Mouse (Mus musculus) cerebellum, adult (tissue): ENCODE measurements around the gene Gm28042.

ENCODE experiments used
- ATAC-seq: cut with Nextera tagmentation; 2 replicates; pipeline ENCODE4 v1.9.2; 2017; ENCODE audit warnings: mild to moderate bottlenecking, moderate library complexity, mixed read lengths; ENCODE audit not compliant: insufficient number of reproducible peaks, low FRiP score, low TSS enrichment

Gene Gm28042

DNA sequence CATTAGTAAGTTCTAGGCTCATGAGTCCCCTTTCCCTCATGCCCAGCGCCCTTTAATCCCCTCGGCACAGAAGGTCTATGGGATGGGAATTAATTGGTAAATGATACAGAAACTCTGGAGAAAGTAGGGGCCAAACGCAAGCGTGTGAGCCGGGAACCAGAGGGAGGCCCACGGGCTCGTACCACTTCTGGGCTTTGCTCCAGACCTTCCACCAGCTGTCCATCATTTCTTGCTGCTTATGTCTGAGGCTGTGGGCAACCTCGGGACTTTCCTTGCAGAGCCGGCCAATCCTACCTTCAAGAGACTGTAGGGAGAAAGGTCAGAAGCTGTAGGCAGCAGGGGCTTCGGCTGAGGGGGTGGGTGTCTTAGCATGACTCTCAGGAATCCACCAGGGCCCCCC is 28.6 kb downstream of the Gm28042 start:
- ATAC-seq, result no peak

DNA sequence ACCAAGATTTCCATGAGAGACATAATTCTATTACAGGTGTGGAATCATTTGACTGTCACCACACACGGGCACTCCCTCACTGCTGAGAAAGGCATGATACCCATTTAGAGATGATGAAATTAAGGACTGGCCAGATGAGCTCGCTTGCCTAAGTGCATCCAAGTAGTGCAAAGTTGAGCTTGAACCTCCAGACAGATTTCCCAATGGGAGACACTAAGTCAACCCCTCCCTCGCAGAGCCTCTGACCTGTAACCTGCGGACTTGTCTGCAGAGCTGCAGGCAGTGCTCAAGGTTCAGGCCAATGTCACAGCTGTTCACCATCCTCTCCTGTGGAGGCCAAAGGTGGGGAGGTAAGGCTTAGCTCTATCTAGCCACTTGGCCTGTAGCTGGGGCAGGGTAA is 31.5 kb downstream of the Gm28042 start:
- no peak for ATAC-seq

DNA sequence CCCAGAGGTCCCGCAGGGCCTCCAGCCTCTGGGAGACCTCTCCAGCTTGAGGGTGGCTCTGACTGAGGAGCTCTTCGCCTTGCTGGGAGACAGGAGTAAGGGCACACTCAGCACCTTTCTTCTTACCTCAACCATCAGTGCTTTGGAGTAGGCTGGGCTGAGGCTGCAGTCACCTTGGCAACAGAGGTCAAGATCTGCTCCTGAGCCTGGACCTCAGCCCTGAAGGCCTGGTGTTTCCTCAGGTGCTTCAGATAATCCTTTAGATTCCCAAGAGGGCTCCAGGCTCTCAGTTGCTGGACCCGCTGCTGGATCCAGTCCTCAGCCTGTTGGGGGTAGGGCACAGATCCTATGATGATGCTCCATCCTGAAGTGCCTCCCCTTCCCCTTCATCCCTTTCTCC is 32.2 kb downstream of the Gm28042 start:
- ATAC-seq, result no peak

DNA sequence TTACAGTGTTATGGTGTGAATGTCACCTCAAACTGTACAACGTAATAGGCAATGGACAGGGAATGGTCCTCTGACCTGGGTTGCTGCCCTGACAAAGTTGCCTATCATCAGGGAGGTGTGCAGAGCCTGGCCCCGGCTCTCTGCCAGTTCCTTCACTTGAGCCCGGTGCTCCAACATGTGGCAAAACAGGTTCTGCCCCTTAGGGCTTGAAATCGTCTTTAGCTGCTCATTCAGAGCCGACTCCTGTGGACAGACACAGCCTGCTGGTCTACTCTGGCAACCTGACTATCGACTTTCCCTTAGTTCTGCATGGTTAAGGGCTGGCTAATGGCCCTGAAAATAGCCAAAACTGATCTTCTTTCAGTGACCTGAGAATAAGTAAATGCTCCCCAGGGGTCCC is 32.9 kb downstream of the Gm28042 start:
- ATAC-seq, result no peak

DNA sequence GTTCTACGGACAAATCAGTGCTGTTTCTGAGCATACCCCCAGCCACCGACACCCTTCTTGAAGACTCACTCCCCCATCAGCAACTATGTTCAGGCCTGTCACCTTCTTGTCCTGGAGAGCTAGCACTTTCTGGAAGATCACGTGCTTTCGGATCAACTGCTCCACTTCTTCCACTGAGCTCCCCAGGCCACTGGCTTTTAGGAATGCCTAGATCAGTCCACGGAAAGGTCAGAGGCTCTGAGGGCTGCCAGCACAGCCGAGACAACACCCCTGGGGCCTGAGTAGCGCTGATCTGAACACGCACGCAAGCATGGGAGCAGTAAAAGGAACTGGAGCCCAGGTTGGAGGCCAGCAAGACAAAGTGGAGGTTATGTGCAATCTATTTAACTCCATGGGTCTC is 33.4 kb downstream of the Gm28042 start:
- no peak for ATAC-seq

DNA sequence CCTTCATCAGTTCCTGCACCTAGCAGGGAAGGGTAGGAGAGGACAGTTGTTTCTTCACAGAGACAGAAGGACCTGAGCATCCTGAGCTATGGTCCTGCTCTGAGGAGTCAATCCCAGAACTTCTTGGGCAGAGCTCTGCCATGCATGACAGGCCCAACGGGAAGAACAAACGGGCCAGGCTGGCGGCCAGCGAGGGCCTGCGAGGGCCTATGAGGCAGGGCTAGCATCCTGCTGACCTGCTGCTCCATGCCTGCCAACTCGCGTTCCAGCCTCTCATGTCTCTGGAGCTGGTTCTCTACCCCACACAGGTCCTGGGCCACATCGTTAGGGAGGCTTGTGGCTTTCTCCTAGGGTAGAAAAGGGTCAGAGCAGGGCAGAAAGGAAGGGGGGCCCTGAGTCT is 35.0 kb downstream of the Gm28042 start:
- ATAC-seq, result no peak

DNA sequence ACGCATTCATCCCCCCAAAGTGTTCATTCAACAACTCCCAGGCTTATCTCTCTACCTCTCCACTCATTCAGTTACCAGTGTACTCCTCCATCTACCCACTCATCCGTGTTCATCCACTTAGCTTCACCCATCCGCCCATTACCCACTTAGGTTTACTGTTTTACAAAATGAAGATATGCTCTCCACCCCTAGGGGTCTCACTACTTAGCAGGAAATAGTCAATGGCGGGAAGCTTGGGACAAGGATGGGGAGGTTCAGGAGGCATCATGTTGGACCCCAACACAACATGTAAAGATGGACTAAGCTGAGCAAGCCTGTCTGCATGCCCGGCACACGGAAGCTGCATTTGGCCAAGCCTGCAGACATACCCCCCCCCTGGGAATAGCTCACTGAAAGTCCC is 37.3 kb downstream of the Gm28042 start:
- no peak for ATAC-seq

DNA sequence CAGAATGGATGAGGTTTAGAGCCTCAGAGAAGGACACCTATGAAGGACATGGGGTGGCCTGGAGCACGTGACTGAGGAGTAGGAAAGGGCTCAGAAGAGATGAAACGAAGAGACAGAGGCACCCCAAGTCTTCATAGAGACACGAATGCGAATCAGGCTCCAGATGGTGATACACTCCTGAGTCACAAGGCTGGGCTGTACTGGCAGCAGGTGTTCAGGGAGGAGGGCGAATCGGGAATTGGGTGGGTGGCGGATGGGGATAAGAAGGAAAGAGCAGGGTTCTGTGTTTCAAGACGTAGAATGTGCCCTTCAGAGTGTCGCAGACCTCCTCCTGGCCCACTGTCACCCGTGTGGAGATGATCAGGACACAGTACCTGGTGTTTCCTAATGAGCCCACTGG is 38.0 kb downstream of the Gm28042 start:
- ATAC-seq, result no peak

DNA sequence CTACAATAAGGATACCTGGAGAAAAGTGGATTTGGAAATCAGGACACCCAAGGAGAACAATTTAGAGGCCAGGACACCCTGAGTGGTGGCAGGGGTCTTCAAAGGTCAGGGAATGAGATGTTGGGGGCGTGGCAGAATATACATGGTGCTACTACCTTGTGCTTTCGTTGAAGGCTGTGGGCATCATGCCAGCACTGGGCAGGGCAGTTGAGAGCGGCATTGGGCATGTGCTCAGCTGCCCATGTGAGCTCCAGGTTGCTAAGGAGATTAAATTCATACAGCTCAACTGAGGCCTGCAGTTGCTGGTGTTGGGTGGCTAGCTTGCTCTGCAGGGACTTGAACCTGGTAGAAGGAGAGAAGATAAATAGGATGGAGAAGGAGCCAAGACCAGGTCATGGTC is 38.9 kb downstream of the Gm28042 start:
- ATAC-seq, result no peak

DNA sequence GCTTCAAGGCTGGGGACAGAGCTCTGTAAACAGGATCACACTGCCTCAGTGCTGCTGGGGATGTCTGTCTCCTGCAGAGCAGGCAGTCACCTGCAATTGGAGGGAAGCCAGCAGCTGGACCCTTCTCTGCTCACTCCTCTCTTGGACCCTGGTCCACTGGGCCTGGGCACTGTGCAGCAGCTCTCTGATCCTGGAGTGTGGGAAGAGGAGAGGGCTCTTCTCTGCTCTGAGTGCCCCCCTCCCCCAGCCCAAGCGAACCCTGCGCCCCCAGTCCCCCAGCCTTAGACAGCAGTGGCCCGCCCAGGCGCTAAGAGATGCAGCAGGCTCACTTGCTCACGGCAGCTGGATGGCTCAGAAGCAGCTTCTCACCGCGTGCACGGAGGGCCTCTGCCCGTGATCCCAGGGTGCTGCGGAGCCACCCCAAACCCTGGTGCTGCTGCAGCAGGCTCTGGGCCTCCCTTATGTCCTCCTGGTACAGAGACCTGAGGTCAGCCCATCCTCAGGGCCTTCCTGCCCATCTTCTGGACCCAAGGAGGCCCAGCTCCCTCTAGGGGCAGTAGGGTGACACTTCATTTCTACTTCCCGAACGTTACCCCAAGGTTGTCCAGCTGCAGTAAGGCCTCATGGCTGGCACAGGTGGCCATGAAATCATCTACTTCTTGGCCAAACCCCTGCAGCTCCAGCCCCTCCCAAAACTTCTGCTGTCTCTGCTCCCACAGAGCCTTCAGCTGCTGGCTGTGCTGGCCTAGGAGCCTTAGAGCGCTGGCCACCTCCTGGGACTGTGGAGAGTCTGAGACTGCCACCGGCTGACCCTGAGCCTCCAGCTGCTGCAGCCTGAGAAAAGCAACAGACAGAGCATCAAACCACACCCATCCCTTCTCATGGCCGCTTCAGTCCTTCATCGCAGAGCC is 41.5 kb downstream of the Gm28042 start:
- peak; percentile 47; the same call in 1 of the 2 replicates for ATAC-seq

DNA sequence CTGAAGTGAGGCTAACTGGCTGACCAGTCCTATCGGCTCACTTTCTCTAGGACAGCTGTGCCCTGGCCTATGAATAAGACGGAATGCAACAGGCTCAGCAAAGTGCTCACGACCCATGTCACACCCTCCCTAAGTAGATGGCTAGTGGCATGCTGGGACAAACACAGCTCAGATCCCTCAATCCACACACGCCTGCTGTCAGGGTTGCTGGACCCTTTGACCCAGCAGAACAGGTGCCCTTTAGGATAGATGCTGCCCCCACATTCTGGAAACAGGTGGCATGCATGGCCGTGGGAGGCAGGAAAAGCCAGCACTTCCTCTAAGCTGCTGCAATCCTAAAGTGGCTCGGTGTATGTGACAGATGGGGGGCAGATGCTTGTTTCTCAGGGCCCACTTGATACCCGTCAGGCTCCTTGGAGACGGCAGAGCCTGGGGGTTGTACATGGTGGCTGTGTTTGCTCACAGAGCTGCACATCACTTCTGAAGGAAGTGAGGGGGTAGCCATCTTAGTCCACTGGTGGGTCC is 42.2 kb downstream of the Gm28042 start:
- ATAC-seq, result no peak

DNA sequence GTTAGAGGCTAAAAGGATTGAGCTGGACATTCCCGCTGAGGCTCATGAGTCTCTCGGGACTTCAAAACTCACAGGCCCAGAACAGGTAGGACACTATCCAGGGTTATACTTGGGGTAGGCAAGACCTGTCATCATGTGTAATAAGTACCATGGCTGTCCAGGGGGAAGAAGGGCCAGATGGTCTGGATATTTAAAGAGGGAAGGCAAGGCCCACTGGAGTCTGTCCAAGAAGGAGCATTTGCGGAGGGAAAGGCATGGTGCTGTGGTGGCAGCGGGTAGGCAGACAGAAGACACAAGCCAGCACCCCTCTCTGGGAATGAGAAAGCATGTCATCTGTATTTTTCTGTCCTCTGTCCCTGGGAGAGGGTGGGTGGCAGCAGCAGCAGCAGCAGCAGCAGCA is 46.8 kb downstream of the Gm28042 start:
- no peak for ATAC-seq

DNA sequence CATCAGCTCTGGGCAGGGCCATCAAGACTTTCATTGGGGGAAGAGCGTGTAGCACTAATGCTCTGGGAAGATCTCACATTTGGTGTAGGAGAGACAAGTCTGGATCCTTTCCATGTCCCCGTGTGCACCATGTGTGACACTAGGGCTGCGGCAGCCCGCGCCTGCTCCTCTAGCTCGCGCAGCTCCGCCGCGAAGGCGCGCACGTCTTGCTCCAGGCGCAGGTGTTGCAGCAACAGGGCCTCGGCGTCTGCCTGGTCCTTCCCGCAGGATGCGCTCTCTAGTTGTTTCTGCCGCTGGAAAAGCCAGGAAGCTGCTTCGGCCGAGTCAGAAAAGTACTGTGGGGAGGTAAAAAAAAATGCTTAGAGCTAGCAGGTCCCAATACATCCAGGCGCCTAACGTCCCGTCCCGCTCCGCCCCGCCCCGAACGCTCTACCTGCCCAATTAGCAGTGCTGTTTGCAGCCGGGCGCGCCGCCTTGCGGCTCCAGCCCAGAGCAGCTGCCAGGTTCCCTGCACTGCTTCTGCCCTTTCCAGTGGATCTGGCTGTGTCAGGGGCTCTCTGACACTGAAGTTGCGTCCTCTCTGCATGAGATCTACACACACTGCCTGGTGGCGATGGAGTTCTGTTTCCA is 48.9 kb downstream of the Gm28042 start:
- ATAC-seq, result peak; percentile 67

DNA sequence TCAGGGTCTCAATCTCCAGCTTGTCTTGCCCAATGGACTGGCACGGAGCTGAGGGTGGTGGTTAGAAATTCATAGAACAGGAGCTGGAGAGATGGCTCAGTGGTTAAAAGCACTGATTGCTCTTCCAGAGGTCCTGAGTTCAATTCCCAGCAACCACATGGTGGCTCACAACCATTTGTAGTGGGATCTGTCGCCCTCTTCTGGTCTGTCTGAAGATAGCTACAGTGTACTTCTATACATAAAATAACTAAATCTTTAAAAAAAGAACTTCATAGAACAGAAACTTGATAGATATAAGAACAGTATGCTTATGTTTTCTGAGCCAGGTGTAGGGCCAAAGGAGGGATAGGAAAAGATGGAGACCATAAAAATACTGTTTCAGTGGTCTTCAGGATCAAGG is 55.1 kb downstream of the Gm28042 start:
- no peak for ATAC-seq

DNA sequence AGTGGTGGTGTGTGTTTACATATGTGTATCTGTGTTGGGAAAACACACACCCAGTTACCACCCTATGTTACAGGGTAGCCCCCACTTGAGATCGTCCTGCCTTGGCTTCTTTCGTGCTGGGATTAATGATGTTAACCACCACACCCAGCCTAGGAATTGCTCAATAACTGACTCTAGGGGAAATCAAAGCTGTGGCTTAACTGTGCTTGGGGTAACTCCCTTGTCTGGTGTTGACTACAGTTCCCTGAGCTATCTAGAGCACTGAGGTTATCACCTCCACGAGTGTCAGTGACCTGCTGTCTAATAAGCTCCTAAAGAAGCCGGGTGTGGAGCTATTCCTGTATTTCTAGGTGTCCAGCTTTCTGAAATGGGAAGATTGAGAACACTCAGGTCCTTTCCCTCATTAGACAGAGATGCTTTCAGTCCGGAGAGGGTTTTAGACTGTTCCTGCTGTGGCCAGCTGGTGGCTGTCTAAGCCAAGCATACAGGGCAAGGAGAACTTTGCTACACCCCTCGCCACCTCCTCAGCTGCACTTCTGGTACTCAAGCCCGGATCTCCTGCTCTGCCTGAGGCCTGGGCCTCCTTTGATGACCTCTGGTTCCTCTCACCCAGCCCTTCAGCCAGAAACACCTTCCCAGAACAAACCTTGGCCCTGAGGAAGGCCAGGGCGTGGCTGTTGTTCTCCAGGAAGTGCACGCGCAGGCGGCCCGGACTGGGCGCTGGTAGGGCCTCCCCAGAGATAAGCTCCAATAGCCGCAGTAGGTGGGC is 57.5 kb downstream of the Gm28042 start:
- ATAC-seq, result no peak

DNA sequence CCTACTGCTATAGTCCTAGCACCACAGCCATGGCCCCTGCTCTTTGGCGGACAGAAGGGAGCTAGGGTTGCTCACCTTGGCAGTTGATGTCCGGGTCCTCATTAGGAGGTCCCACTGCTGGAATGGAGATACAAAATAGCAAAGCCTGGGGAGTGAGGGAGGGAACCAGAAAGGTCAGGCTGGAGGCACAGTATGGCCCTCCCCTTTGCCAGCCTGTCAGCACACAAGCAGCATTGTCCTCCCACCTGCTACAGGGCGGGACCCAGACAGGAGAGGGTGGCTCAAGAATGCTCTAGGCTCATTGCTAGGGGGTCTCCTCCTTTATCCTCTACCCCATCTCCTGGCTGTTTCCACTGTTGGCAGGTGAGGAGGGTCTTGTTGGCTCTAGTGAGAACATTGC is 58.7 kb downstream of the Gm28042 start:
- no peak for ATAC-seq

DNA sequence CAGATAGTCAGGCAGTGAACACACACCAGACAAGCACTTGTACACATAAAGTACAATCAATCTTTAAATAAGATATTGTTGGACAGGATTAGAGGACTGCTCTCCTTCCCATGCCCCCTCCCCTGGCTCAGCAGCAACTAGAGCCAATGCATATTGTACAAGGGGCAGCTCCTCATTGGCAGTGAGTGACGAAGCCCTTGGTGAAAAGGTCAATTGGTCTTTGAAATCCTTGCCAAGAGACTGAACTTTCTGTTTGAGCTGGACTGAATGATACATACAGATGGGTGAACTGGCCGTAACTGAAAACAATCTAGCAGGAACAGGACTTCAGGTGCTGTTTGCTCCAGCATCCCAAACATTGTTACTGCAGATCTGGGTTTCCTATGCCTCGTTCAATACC is 60.1 kb downstream of the Gm28042 start:
- no peak for ATAC-seq

DNA sequence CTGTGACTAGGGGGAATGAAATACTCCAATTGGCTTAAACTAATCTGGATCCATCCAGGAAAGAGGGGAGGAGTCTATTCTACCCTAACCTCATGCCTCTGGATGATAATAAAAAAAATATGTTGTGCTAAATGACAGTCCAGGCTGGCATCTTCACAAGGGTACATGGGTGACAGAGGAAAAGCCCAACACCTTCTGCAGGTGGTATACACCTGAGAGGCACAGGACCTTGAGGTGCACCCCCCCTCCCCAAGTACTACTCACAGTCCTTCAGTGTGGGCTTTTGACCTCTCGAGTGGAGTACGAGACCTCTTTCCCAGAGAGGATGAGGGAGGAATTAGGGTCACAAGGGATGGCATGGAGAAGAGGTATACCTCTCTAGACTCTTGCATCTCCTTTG is 60.6 kb downstream of the Gm28042 start:
- ATAC-seq, result no peak

DNA sequence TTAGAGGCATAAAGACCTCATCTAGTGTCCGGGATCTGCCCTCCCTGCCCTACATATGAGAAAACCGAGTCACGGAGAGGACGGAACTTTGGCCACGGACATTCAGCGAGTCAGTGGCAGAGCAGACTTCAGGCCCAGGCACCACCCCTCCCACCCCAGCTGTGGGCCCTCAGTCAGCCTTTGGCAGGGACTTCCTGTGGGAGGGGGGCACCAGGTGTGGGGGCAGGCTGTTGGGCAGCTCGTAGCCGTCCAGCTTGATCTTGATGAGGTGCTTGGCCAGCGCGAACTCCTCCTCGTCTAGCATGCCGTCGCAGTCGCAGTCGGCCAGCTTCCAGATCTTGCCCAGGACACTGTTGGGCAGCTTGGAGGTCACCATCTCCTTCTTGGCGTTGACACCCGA is 63.7 kb downstream of the Gm28042 start:
- ATAC-seq, result no peak
